Mouse (Mus musculus) heart, adult 2 months (tissue): Measurements from ENCODE around the gene Fgf10.

Experiments used
- CTCF ChIP-seq: fragments of 200-600 bp; IDR thresholded peaks from 2 replicates; pipeline ENCODE4 v1.8.1; 2022; ENCODE audit warnings: antibody characterized with exemption, mild to moderate bottlenecking, moderate library complexity
- EP300 ChIP-seq: fragments of 200-500 bp; IDR thresholded peaks from 2 replicates; pipeline ENCODE4 v1.6.1; 2011; ENCODE audit warnings: low read depth, low read length, control low read depth; ENCODE audit not compliant: insufficient read depth
- POLR2A ChIP-seq: fragments of 200-500 bp; IDR thresholded peaks from 2 replicates; pipeline ENCODE4 v1.6.1; 2011; ENCODE audit warnings: mild to moderate bottlenecking, low read depth, low read length, control low read depth; ENCODE audit not compliant: insufficient read depth

- no peak for TF ChIP-seq CTCF
- no peak for TF ChIP-seq EP300
- no peak for TF ChIP-seq POLR2A
Observed at GRCm38 (mm10) chr13:118658608-118659326, 10.8 kb upstream of the Fgf10 start.
